Mouse (Mus musculus): ENCODE measurements around the gene Vps37d.

GRCm38 (mm10) chr5:135075655-135076054 is 2.4 kb downstream of the Vps37d start:
- TF ChIP-seq CTCF (conservative IDR thresholded peaks at IDR 0.05; ENCODE audit: low read length) (no peak; the same call in 1 of the 2 replicates), NANOG (IDR thresholded peaks at IDR 0.05; ENCODE audit: borderline replicate concordance, low read length) (no peak)

All from E14TG2a.4 (cell line).